Mouse (Mus musculus) testis, adult 2 months (tissue): ENCODE measurements around the gene Gm10570.

Source experiments
- CTCF ChIP-seq: fragments of 200-500 bp; IDR thresholded peaks from 2 replicates; pipeline ENCODE4 v1.5.1; 2012; ENCODE audit warnings: low read depth, mild to moderate bottlenecking, inconsistent platforms, low read length, moderate library complexity; ENCODE audit not compliant: control insufficient read depth, insufficient read depth, insufficient replicate concordance
- POLR2A ChIP-seq: fragments of 200-500 bp; IDR thresholded peaks from 2 replicates; pipeline ENCODE4 v1.6.1; 2012; ENCODE audit warnings: low read depth, mild to moderate bottlenecking, inconsistent platforms, low read length, moderate library complexity; ENCODE audit not compliant: control insufficient read depth

DNA sequence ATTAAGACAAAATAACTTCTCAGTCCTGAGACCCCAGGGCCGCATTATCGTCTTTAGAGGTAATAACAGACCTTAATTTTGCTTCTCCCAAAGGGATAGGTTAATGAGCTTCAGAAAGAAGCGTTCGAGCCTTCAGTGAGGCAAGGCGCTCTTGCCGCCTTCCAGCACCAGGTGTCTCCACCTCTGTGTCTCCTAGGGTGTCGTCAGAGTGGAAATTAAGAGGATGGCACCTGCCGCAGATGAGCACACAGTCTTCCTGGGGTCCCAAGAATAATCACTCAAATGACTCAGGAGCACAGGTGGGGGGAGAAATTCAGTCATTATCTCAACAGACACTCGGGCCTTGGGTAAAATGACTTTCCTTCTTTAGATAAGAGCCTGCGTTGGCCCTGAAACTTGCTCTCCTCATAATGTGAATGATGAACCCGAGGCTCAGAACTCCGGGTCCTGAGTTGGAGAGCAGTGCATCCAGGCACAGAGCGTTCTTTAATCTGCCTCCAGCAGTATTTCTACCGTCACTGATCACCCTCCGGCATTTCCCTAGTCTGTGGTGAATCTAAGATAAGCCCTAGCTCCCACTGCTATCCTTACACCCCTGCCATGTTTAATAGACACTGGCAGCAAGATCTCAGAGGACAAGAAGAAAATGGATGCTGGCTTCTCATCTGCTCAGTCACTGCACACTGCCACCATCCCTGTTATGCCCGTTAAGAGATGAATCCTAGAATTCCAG lies 42.4 kb upstream of the Gm10570 start:
- TF ChIP-seq CTCF (no peak), POLR2A (no peak)
